Mouse (Mus musculus) left cerebral cortex, postnatal 4 days (tissue): ENCODE measurements around the gene Ppef2. TPM values are rescaled to one million over a fixed set of nuclear protein-coding genes. Genes with fewer than 3 reads are reported as not detected.

Source experiments
- DNase-seq: peaks from one replicate; pipeline ENCODE4 v3.0.0-alpha.2; 2022
- intact Hi-C: fragments of 180-260 bp; cut with DNase I; formaldehyde crosslinking; loops from one replicate; pipeline ENCODE4 v1.15.1; 2025
- total RNA-seq, 2 experiments: library from RNA; stranded (reverse); gene quantifications; 2 replicates each; pipeline ENCODE4 v1.2.3; 2021

Gene Ppef2
- total RNA-seq, 2 experiments from 2014 or later = 0.34 TPM; not detected in 1

DNA sequence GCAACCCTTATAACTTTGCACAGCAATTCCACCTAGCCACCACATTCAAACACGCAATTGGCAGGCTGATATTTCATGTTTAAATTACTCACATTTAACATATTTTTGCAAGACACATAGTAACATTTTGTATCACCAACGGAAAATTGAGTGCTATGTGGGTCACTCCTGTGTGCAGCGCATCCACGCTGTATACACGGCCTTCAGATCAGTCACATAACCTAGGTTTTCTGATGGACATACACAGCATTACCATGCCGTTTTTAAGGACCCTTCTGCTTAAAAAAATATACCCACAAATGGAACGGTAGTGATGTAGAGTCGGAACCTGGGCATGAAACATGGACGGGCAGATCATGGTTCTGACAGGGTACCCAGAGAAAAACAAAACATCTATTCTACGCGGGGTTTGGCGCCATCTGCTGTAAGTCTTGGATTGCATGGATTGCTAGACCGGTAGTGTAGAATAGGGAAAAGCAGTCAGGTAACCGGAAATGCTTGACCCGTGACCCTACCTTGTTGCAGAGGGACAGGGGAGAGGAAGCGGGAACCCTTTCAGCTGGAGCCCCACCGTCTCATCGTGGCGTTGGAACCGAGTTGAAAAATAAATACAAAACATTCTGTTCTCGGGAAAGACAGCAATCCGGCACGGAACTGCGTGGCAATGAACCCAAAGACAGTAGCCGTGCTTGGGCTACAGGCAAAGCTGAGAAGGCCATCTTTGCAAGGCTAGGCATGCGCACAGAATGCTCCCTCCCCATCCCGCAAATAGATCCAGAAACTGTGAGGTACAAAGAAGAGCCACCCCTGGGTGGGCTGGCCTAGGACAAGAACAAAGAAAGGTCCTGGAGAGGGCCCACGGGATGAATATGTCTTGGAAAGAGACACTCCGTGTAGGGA lies 16.5 kb downstream of the Ppef2 start:
- DNase-seq = peak; percentile 75
- intact Hi-C loops = no loop called here

DNA sequence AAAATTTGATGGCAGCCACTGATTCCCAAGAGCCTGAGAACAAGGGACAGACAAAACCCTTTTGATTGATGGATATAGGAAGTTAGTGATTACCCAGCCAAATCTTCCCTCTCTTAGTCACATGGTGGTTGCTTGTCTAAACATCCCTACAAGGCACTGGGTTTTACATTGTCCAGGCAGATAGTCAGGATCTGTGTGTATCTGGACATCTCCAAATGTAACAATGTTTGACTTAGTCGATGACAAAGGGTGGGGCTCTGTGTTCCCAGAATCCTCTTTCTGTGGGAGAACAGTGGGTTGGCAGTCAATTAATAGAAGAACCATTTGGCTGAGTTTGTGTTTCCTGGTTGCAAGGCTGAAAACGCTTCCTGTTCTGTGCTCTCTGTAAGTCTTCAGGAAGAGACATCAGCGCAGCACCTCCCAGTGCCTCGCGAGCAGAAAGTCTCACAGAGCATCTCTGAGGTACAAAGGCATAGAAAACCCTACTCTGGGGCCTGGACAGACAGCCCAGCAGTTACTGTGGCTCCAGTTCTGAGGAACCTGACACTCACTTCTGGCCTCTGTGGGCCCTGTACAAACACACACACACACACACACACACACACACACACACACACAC lies 21.0 kb downstream of the Ppef2 start:
- intact Hi-C loops = no loop called here
- DNase-seq = no peak

DNA sequence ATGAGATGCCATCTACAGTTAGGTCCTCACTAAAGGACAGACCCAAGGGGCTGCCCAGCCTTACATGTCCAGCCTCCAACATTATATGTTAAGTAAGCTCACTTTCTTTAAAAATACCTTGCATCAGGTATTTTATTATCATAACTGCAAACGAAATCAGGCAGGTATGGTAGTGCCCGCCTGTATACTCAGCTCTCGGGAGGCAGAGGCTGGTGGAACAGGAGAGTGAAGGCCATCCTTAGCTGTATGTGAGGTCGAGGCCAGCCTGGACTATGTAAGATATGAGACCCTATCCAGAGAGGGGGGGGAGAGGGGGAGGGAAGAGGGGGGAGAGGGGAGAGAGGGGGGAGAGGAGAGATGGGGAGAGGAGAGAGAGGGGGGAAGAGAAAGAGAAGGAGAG lies 22.7 kb downstream of the Ppef2 start:
- no peak for DNase-seq
- intact Hi-C loops = no loop called here

DNA sequence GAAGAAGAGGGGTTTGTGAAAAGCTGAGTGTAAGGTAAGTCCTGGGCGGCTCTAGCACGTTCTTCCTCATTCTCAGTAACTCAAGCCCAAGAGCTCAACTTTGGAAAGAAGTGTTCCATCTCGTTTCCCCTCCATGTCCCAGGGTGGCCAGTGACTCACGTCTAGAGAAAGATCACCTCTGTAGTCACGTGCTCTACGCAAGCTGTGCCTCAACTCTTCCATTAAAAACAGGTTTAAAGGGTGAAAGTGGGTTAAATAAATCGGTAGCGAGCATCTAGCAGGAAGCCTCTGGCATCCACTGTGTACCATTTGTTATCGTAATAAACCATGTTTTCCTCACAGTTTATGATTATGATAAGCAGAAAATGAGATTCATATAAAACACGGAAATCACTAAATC lies 24.2 kb downstream of the Ppef2 start:
- intact Hi-C loops = no loop called here
- DNase-seq = no peak

GRCm38 (mm10) chr5:92230306-92230705 lies 25.8 kb downstream of the Ppef2 start:
- DNase-seq = no peak
- intact Hi-C loops = no loop called here

- intact Hi-C loops = no loop called here
- DNase-seq = no peak
These were observed 26.6 kb downstream of the Ppef2 start for GRCm38 (mm10) chr5:92229514-92229913.

DNA sequence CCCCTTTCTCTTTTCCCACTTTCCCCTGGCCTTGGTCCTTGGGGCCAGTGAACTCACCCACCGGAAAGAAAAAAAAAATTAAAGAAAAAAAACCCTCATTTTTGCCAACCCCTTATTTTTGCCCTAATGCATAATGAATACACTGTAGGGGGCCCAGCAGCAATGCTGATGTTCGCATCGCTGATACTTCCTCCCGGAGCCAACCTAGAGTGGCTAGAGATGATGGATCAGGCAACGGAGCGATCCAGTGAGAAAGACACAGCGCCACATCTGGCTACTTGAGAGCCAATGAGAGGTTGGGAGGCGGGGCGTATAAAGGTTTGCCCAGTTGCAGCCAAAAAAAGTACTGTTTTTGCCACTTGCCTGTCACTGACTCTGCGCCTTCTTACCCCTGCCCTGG lies 27.3 kb downstream of the Ppef2 start:
- no peak for DNase-seq
- intact Hi-C loops = no loop called here

- intact Hi-C loops = no loop called here
- no peak for DNase-seq
These were observed 28.3 kb downstream of the Ppef2 start for GRCm38 (mm10) chr5:92227782-92228181.

GRCm38 (mm10) chr5:92220287-92220902 lies 35.7 kb downstream of the Ppef2 start:
- intact Hi-C loops = no loop called here

DNA sequence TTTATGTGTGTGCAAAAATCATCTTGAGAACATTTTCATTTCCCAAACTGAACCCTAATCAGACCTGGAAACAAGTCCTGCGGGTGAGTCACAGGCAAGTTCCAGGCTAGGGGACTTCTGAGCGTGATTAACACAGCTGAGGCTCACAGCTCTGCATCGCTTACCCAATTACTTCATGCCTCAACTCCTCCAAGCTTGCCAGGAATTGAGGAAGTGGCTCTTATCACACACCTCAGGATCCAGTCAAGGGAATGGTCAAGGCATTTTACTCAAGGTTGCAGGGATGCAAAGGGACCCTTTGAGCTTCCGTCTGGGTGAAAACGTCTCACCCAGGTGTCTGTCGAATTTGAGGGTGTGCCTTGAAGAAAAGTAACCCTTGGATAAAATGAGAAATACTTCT lies 36.3 kb downstream of the Ppef2 start:
- intact Hi-C loops = no loop called here

More at GRCm38 (mm10) chr5:92220287-92220902, 35.7 kb downstream of the Ppef2 start:
- DNase-seq = peak; percentile 31

GRCm38 (mm10) chr5:92218915-92219793 lies 36.9 kb downstream of the Ppef2 start:
- DNase-seq = no peak
- intact Hi-C loops = no loop called here

More for the DNA sequence above, 36.3 kb downstream of the Ppef2 start:
- DNase-seq = peak; percentile 19

DNA sequence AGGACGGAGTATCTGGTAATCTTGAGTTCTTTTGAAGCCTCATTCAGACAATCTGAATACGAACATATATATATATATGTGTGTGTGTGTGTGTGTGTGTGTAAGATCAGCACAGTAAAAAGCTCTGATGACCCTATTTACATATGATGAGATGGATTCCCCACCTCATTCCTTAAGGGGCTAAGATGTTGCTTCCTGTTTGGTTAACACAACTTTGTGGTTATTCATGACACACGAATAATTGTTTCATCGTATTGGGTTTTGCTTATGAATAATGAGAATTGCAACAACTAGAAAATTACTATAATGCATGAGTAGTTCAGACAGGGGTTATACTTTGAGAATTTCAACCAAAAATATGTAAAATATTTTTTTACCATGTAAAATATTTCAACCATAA lies 40.8 kb downstream of the Ppef2 start, which contains the start of gene U90926:
Gene U90926 (minus strand): TSS at position 101 of the 400 bp plus-strand sequence.
- intact Hi-C loops = no loop called here
- no peak for DNase-seq

DNA sequence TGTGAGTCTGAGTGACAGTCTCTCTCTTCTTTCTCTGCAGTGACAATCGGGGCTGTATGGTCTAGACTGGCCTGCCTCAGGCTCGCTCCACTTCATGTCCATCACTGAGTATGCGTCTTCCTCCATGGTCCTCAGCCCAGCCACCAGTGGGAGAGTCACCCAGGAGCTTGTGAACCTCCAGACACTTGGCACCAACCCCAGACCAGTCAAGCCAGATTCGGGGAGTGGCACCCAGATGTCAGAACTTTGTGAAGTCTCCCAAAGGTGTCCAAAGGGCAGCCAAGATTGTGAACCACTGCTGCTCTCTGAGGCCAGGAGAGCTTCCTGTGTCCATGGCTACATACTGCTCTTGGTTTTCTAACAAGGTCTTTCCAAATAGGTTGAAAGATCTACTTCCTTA lies 43.8 kb downstream of the Ppef2 start:
- intact Hi-C loops = no loop called here
- no peak for DNase-seq

- no peak for DNase-seq
- intact Hi-C loops = no loop called here
These were observed 45.9 kb downstream of the Ppef2 start for GRCm38 (mm10) chr5:92210205-92210604.

GRCm38 (mm10) chr5:92206121-92206520 lies 50.0 kb downstream of the Ppef2 start:
- no peak for DNase-seq
- intact Hi-C loops = no loop called here

GRCm38 (mm10) chr5:92205706-92206105 lies 50.4 kb downstream of the Ppef2 start:
- intact Hi-C loops = no loop called here
- no peak for DNase-seq

DNA sequence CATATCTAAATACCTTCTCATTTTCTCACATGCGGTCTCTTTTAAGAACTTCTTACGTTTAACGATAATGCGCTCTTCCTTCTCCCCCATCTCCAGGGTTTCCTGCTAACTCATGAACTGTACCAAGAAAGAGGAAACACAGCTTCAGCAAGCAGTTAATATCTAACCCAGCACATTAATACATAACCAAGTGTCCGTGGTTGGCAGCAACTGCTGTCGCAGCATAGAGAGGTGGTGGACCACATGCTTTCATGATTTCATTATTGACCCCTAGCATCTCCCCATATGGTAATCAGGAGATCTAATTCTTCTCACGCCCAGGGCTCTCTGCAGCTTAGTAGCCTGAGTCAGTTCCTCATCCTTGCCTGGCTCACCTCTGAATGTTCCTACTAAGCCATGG lies 50.9 kb downstream of the Ppef2 start:
- intact Hi-C loops = no loop called here
- no peak for DNase-seq

DNA sequence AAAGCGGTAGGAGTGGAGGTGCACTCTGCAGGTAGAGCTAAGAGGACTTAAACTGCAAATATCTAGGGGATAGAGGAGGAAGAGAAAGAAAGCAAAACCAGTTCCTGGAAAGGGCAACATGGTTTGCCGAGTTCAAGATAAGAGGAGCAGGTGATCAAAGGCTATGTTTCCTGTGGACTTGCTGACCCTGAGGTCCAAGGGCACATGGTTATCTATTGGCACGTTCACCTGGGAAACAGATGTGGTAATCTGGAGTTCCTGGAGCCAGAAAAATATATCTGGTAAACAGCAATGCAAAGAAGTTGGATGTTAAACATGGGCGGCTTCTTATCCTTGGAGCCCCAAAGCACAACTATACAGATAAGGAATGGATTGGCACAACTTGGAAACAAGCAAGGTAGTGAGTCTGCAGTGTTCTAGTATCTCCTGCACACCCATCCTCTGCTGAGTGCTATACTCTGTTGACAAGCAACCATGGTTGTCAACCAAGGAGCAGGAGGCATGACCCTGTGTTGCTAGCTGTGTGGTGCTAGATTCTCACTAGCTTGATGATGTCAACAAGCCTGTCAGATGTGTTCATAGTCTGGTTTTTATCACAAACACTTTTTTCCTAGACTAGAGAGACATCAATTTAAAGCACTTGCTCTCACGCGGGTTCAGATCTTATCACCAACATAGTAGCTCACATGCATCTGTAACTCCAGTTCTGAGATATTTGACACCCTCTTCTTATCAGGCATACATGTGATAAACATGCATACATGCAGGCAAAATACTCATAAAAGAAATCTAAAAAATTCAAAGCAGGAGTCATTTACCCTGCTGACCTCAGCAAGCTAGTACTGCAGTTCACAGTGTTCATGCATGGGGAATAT lies 51.7 kb downstream of the Ppef2 start:
- intact Hi-C loops = no loop called here
- DNase-seq = no peak

GRCm38 (mm10) chr5:92198266-92198665 lies 57.8 kb downstream of the Ppef2 start:
- intact Hi-C loops = no loop called here

More at GRCm38 (mm10) chr5:92198266-92198665, 57.8 kb downstream of the Ppef2 start:
- no peak for DNase-seq
